In the genomic region with DNA sequence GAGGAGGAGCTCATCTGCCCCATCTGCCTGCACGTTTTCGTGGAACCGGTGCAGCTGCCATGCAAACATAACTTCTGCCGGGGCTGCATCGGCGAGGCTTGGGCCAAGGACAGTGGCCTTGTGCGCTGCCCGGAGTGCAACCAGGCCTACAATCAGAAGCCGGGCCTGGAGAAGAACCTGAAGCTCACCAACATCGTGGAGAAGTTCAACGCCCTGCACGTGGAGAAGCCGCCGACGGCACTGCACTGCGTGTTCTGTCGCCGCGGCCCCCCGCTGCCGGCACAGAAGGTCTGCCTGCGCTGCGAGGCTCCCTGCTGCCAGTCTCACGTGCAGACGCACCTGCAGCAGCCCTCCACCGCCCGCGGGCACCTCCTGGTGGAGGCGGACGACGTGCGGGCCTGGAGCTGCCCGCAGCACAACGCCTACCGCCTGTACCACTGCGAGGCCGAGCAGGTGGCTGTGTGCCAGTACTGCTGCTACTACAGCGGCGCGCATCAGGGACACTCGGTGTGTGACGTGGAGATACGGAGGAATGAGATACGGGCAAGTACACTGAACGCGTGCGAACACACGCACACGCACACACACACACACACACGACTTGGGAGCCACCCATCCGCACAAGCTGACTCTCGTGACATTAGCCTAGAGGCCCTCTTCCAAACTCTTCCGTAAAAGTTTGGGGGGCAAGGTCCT, we compare ENCODE assay signal across 8 mouse cellular contexts. TPM values are rescaled to one million over a fixed set of nuclear protein-coding genes. Genes with fewer than 3 reads are reported as not detected.
DNase-seq lines count a peak whose midpoint lies in the region; ATAC-seq lines count a peak whose summit lies in the region.

No protein-coding gene starts in this region.

- peak overlapping the region; percentile 99 for H3K27ac ChIP-seq in embryonic facial prominence, embryonic 12.5 days
- H3K27ac ChIP-seq in heart, embryonic 11.5 days (ENCODE audit: low read depth, low read length), result peak overlapping the region; percentile 99
- peak overlapping the region; percentile 100 for H3K27ac ChIP-seq in kidney, embryonic 16.5 days (ENCODE audit: low read length)
- H3K27ac ChIP-seq in liver, embryonic 11.5 days (ENCODE audit: low read depth, low read length), result peak overlapping the region; percentile 100
- H3K27ac ChIP-seq in stomach, embryonic 14.5 days (ENCODE audit: low read length), result peak overlapping the region; percentile 100

- H3K9ac ChIP-seq in embryonic facial prominence, embryonic 12.5 days, result peak overlapping the region; percentile 97
- H3K9ac ChIP-seq in heart, embryonic 11.5 days (ENCODE audit: low read depth, low read length), result peak overlapping the region; percentile 98
- peak overlapping the region; percentile 99 for H3K9ac ChIP-seq in kidney, embryonic 16.5 days (replicated peaks; ENCODE audit: low read length)
- H3K9ac ChIP-seq in liver, embryonic 11.5 days (ENCODE audit: low read depth, low read length), result peak overlapping the region; percentile 99
- peak overlapping the region; percentile 98 for H3K9ac ChIP-seq in stomach, embryonic 14.5 days (replicated peaks; ENCODE audit: low read depth, low read length)

- WGBS in embryonic facial prominence, embryonic 12.5 days, result under 1% methylated on average over 53 of the region's 53 CpGs
- under 1% methylated on average over 53 of the region's 53 CpGs for WGBS in heart, embryonic 11.5 days (ENCODE audit: insufficient replicate concordance)
- WGBS in kidney, embryonic 16.5 days, result under 1% methylated on average over 53 of the region's 53 CpGs
- WGBS in liver, embryonic 11.5 days, result 0% methylated on average over 53 of the region's 53 CpGs
- under 1% methylated on average over 53 of the region's 53 CpGs for WGBS in stomach, embryonic 14.5 days

- H3K9me3 ChIP-seq in embryonic facial prominence, embryonic 12.5 days, result no peaks in the 10 kb centered on the region
- H3K9me3 ChIP-seq in heart, embryonic 11.5 days (replicated peaks; ENCODE audit: control insufficient read depth, low read length), result no peaks in the 10 kb centered on the region
- no peaks in the 10 kb centered on the region for H3K9me3 ChIP-seq in kidney, embryonic 16.5 days (ENCODE audit: low read length)
- no peaks in the 10 kb centered on the region for H3K9me3 ChIP-seq in liver, embryonic 11.5 days (ENCODE audit: control insufficient read depth, low read length)
- H3K9me3 ChIP-seq in stomach, embryonic 14.5 days (ENCODE audit: control insufficient read depth, low read depth, low read length), result no peaks in the 10 kb centered on the region

- H3K4me3 ChIP-seq in embryonic facial prominence, embryonic 12.5 days, result peak overlapping the region; percentile 92
- H3K4me3 ChIP-seq in heart, embryonic 11.5 days (ENCODE audit: low read depth, low read length), result peak overlapping the region; percentile 85
- peak overlapping the region; percentile 93 for H3K4me3 ChIP-seq in kidney, embryonic 16.5 days (ENCODE audit: low read length)
- H3K4me3 ChIP-seq in liver, embryonic 11.5 days (ENCODE audit: low read depth, low read length), result peak overlapping the region; percentile 97
- H3K4me3 ChIP-seq in stomach, embryonic 14.5 days (ENCODE audit: low read depth, low read length), result peak overlapping the region; percentile 95

- no peak for ATAC-seq in embryonic facial prominence, embryonic 12.5 days (ENCODE audit: insufficient number of reproducible peaks, insufficient read depth, low FRiP score, low TSS enrichment)
- no peak for ATAC-seq in heart, embryonic 11.5 days (replicated peaks; ENCODE audit: insufficient number of reproducible peaks, low FRiP score, low TSS enrichment)
- no peak for ATAC-seq in kidney, embryonic 16.5 days (ENCODE audit: low FRiP score, low TSS enrichment)
- peak; percentile 22 for ATAC-seq in liver, embryonic 11.5 days (replicated peaks; ENCODE audit: low FRiP score)
- ATAC-seq in stomach, embryonic 14.5 days (ENCODE audit: insufficient number of reproducible peaks, insufficient read depth, low FRiP score, low read depth), result no peak

- no peaks in the 10 kb centered on the region for H3K27me3 ChIP-seq in embryonic facial prominence, embryonic 12.5 days
- no peaks in the 10 kb centered on the region for H3K27me3 ChIP-seq in heart, embryonic 11.5 days (ENCODE audit: control insufficient read depth, insufficient read depth, low read length)
- no peaks in the 10 kb centered on the region for H3K27me3 ChIP-seq in kidney, embryonic 16.5 days (ENCODE audit: insufficient read depth, low read length)
- no peaks in the 10 kb centered on the region for H3K27me3 ChIP-seq in liver, embryonic 11.5 days (replicated peaks; ENCODE audit: control insufficient read depth, insufficient read depth, low read length)
- H3K27me3 ChIP-seq in stomach, embryonic 14.5 days (ENCODE audit: control insufficient read depth, insufficient read depth, low read length), result no peaks in the 10 kb centered on the region

- peaks cover 44% of the 10 kb centered on the region for H3K4me1 ChIP-seq in embryonic facial prominence, embryonic 12.5 days
- H3K4me1 ChIP-seq in heart, embryonic 11.5 days (ENCODE audit: control insufficient read depth, insufficient read depth, low read length), result peaks cover 35% of the 10 kb centered on the region
- peaks cover 41% of the 10 kb centered on the region for H3K4me1 ChIP-seq in kidney, embryonic 16.5 days (ENCODE audit: insufficient read depth, low read length)
- peaks cover 40% of the 10 kb centered on the region for H3K4me1 ChIP-seq in liver, embryonic 11.5 days (replicated peaks; ENCODE audit: control insufficient read depth, insufficient read depth, low read length)
- H3K4me1 ChIP-seq in stomach, embryonic 14.5 days (ENCODE audit: control insufficient read depth, insufficient read depth, low read length), result peaks cover 33% of the 10 kb centered on the region

- H3K36me3 ChIP-seq in embryonic facial prominence, embryonic 12.5 days, result peaks cover 26% of the 10 kb centered on the region
- H3K36me3 ChIP-seq in heart, embryonic 11.5 days (ENCODE audit: control insufficient read depth, insufficient read depth, low read length), result peaks cover 14% of the 10 kb centered on the region
- peaks cover 26% of the 10 kb centered on the region for H3K36me3 ChIP-seq in kidney, embryonic 16.5 days (ENCODE audit: insufficient read depth, low read length)
- H3K36me3 ChIP-seq in liver, embryonic 11.5 days (ENCODE audit: control insufficient read depth, insufficient read depth, low read length), result peaks cover 19% of the 10 kb centered on the region
- H3K36me3 ChIP-seq in stomach, embryonic 14.5 days (ENCODE audit: control insufficient read depth, insufficient read depth, low read length), result peaks cover 18% of the 10 kb centered on the region

- peak; percentile 88 for DNase-seq in 3134 (ENCODE audit: extremely low read depth, insufficient read length, low spot score)
- peak; percentile 92 for DNase-seq in adrenal gland, adult 2 months
- DNase-seq in liver, embryonic 11.5 days (ENCODE audit: low spot score), result peak; percentile 74
- peak; percentile 89 for DNase-seq in naive thymus-derived CD4-positive, alpha-beta T cell, adult 2 months (ENCODE audit: low read depth)

- H3K4me2 ChIP-seq in embryonic facial prominence, embryonic 12.5 days (replicated peaks), result peak overlapping the region; percentile 89
- peak overlapping the region; percentile 98 for H3K4me2 ChIP-seq in heart, embryonic 11.5 days
- H3K4me2 ChIP-seq in kidney, embryonic 16.5 days (replicated peaks; ENCODE audit: low read depth, low read length), result peak overlapping the region; percentile 79
- peak overlapping the region; percentile 99 for H3K4me2 ChIP-seq in liver, embryonic 11.5 days
- peak overlapping the region; percentile 90 for H3K4me2 ChIP-seq in stomach, embryonic 14.5 days (replicated peaks; ENCODE audit: low read depth, low read length)

RNA-seq across cellular contexts. Expression of a gene that starts 1.1 kb away (rescaled TPM):
- 10 to 100 TPM; 38.0 to 66.4 TPM for total RNA-seq in adrenal gland, adult 2 months (2021)
- polyA plus RNA-seq in adrenal gland, adult 2 months (2012; rRNA removed), result 66.1 and 78.8 TPM in 2 replicates
- 22.4 and 23.5 TPM in 2 replicates for polyA plus RNA-seq in embryonic facial prominence, embryonic 12.5 days (2016; fragmentation: Nextera tagmentation; extraction: Ambion mirVana)
- 18.0 and 18.6 TPM in 2 replicates for polyA plus RNA-seq in heart, embryonic 11.5 days (2014; fragmentation: Nextera tagmentation; extraction: Ambion mirVana)
- polyA plus RNA-seq in kidney, embryonic 16.5 days (2015; fragmentation: Nextera tagmentation; extraction: Ambion mirVana), result 22.2 and 26.0 TPM in 2 replicates
- 22.9 and 24.1 TPM in 2 replicates for polyA plus RNA-seq in liver, embryonic 11.5 days (2014; fragmentation: Nextera tagmentation; extraction: Ambion mirVana)
- polyA plus RNA-seq in stomach, embryonic 14.5 days (2014; fragmentation: Nextera tagmentation; extraction: Ambion mirVana), result 22.3 and 23.5 TPM in 2 replicates
